Mouse (Mus musculus): ENCODE results near the gene Hist1h3e.

DNA sequence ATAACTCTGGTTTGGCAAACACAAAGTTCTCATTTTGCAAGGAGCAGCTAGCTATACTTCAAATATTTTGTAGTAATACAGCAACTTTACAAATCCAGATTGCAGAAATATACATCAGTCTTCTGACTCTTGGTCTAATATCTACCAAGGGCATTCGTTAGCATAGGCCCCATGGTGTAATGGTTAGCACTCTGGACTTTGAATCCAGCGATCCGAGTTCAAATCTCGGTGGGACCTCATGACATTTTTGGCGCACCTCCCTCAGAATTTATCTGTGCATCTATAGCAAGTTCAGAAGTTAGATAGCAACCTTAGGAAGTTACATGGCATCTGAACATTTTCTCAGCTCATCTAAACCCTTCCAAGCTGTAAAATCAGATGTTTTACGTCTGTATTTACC lies 43.3 kb downstream of the Hist1h3e start:
- TF ChIP-seq POLR2A (IDR thresholded peaks at IDR 0.05; ENCODE audit: low read depth, low read length) = no peak
- no peak for TF ChIP-seq CTCF (IDR thresholded peaks at IDR 0.05; ENCODE audit: extremely low read depth, insufficient read depth, insufficient read length, insufficient replicate concordance)

All from spleen, adult 2 months (tissue).